Mouse (Mus musculus): ENCODE data around the gene Slc25a25.

DNA sequence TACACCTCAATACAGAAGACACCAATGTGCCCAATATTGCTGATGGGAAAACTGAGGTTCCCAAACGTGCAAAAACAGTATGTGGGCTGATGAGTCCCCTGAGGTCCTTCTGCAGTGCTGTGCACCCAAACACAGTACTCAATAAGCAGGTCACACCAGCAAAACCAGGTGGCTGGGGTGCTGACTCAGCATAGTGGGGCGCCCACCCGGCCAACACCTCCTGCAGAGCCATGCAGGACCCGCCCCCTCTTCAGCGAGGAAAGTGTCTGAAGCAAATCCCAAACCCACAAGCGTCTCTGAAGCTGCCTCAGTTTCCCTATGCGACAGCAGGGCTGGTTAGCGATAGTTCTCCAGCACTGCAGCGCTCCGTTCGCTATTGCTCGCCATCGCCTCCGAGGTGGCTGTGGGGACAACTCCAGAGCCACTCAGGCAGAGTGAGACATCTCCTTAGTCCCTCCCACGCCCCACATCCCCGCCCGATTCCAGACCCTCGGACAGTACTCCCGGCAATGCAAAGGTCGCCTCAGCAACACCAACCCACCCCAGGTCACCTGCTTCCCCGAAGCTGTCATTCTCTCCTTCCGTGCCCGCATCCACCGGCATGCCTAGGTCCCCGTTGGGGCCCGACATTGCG lies 70.0 kb downstream of the Slc25a25 start:
- TF ChIP-seq CTCF (conservative IDR thresholded peaks at IDR 0.05; ENCODE audit: low read length) (no peak), NANOG (IDR thresholded peaks at IDR 0.05; ENCODE audit: borderline replicate concordance, low read length) (no peak)

Data from E14TG2a.4 (cell line).